Mouse (Mus musculus) lung, postnatal 0 days (tissue): ENCODE results near the gene Chrna10. TPM values are rescaled to one million over a fixed set of nuclear protein-coding genes. Genes with fewer than 3 reads are reported as not detected.

Experiments used
- ATAC-seq: fragments of 200-750 bp; cut with Nextera tagmentation; 2 replicates; pipeline ENCODE4 v1.8.0; 2017; ENCODE audit warnings: moderate library complexity
- DNase-seq: peaks from one replicate; pipeline ENCODE4 v3.0.0-alpha.2; 2016; ENCODE audit warnings: low spot score
- H3K27ac ChIP-seq: fragments of 300-500 bp; sonication (generic); 2 replicates; pipeline ENCODE4 v1.5.1; 2014; ENCODE audit warnings: antibody characterized with exemption, mild to moderate bottlenecking, low read length, mixed read lengths
- H3K27me3 ChIP-seq: fragments of 300-500 bp; sonication (generic); replicated peaks from 2 replicates; pipeline ENCODE4 v1.6.1; 2014; ENCODE audit warnings: low read length, mixed read lengths; ENCODE audit not compliant: insufficient read depth
- H3K36me3 ChIP-seq: fragments of 300-500 bp; sonication (generic); 2 replicates; pipeline ENCODE4 v1.6.1; 2014; ENCODE audit warnings: low read length, mixed read lengths; ENCODE audit not compliant: insufficient read depth
- H3K4me1 ChIP-seq: fragments of 300-500 bp; sonication (generic); 2 replicates; pipeline ENCODE4 v1.6.1; 2014; ENCODE audit warnings: antibody characterized with exemption, low read depth, low read length, mixed read lengths; ENCODE audit not compliant: insufficient read depth
- H3K4me2 ChIP-seq: fragments of 300-500 bp; sonication (generic); replicated peaks from 2 replicates; pipeline ENCODE4 v1.6.1; 2014; ENCODE audit warnings: low read depth, mild to moderate bottlenecking, low read length, moderate library complexity, mixed read lengths
- H3K4me3 ChIP-seq: fragments of 300-500 bp; sonication (generic); 2 replicates; pipeline ENCODE4 v1.5.1; 2014; ENCODE audit warnings: low read depth, low read length
- H3K9ac ChIP-seq: fragments of 300-500 bp; sonication (generic); replicated peaks from 2 replicates; pipeline ENCODE4 v1.6.1; 2014; ENCODE audit warnings: low read depth, mild to moderate bottlenecking
- H3K9me3 ChIP-seq: fragments of 300-500 bp; sonication (generic); 2 replicates; pipeline ENCODE4 v1.6.1; 2016; ENCODE audit warnings: low read length, mixed read lengths
- CTCF ChIP-seq: IDR thresholded peaks from 2 replicates; pipeline ENCODE4 v1.5.1; 2016; ENCODE audit warnings: antibody characterized with exemption, mild to moderate bottlenecking
- EP300 ChIP-seq: IDR thresholded peaks from 2 replicates; pipeline ENCODE4 v1.6.1; 2016; ENCODE audit warnings: antibody characterized with exemption, mild to moderate bottlenecking, control low read depth
- WGBS: fragments of 180-500 bp; shearing (Covaris S2); extraction: QIAGEN DNeasy Blood & Tissue Kit; methylation state at CpG from one replicate; pipeline ENCODE4 v1.1.7; 2014; 5-methylcytosine and 5-hydroxymethylcytosine counted together
- polyA plus RNA-seq: library from polyadenylated mRNA; unstranded; fragments of >200 nt; fragmentation: Nextera tagmentation; extraction: Ambion mirVana; gene quantifications from 2 replicates; pipeline ENCODE4 v1.2.1, GENCODE M21; 2015

The Chrna10 gene
- polyA plus RNA-seq, 1 experiment from 2014 or later: 0.36 TPM

GRCm38 (mm10) chr7:102099760-102100661, 16.6 kb downstream of the Chrna10 start:
- Histone ChIP-seq H3K4me2 (peak overlapping the region; percentile 71), H3K36me3 (no peaks in the 10 kb centered on the region), H3K4me3 (peak overlapping the region; percentile 34), H3K27me3 (no peaks in the 10 kb centered on the region), H3K9ac (no peak overlapping the region), H3K4me1 (peaks cover 10% of the 10 kb centered on the region; the same call in 1 of the 2 replicates), H3K27ac (no peak overlapping the region), H3K9me3 (no peaks in the 10 kb centered on the region)
- peak; percentile 85 for DNase-seq
- no peak for TF ChIP-seq EP300
- no peak for TF ChIP-seq CTCF
- peak; percentile 88 for ATAC-seq
- 7% methylated on average over 30 of the region's 30 CpGs for WGBS

GRCm38 (mm10) chr7:102087336-102087735, 29.3 kb downstream of the Chrna10 start:
- TF ChIP-seq CTCF (no peak), EP300 (no peak)
- 76% methylated on average over 4 of the region's 4 CpGs for WGBS

GRCm38 (mm10) chr7:102084041-102084696, 32.5 kb downstream of the Chrna10 start:
- no peak for ATAC-seq
- no peak overlapping the region for H3K4me3 ChIP-seq
- no peaks in the 10 kb centered on the region for H3K27me3 ChIP-seq
- H3K4me2 ChIP-seq: no peak overlapping the region
- H3K9ac ChIP-seq: no peak overlapping the region
- H3K36me3 ChIP-seq: peaks cover 11% of the 10 kb centered on the region; the same call in 1 of the 2 replicates
- WGBS: 86% methylated on average over 24 of the region's 26 CpGs
- H3K9me3 ChIP-seq: no peaks in the 10 kb centered on the region
- TF ChIP-seq CTCF (no peak), EP300 (no peak)
- no peak for DNase-seq
- no peak overlapping the region for H3K27ac ChIP-seq
- H3K4me1 ChIP-seq: no peaks in the 10 kb centered on the region

More at GRCm38 (mm10) chr7:102087336-102087735, 29.3 kb downstream of the Chrna10 start:
- no peak for DNase-seq
- Histone ChIP-seq H3K9ac (no peak overlapping the region), H3K27ac (no peak overlapping the region), H3K36me3 (peaks cover under 1% of the 10 kb centered on the region; the same call in 1 of the 2 replicates), H3K4me1 (no peaks in the 10 kb centered on the region), H3K4me3 (no peak overlapping the region), H3K9me3 (no peaks in the 10 kb centered on the region), H3K27me3 (no peaks in the 10 kb centered on the region), H3K4me2 (no peak overlapping the region)
- ATAC-seq: no peak

GRCm38 (mm10) chr7:102082816-102083215, 33.8 kb downstream of the Chrna10 start, which contains the start of gene Trpc2:
Gene Trpc2 (plus strand): TSS chr7:102083116.
- H3K9ac ChIP-seq: no peak within 1 kb of the TSS
- no peak for ATAC-seq
- 80% methylated on average over 5 of the region's 5 CpGs for WGBS

GRCm38 (mm10) chr7:102081784-102082183, 34.8 kb downstream of the Chrna10 start:
- Histone ChIP-seq H3K27me3 (no peaks in the 10 kb centered on the region), H3K36me3 (peaks cover 17% of the 10 kb centered on the region), H3K4me1 (no peaks in the 10 kb centered on the region), H3K4me2 (no peak overlapping the region), H3K9ac (no peak overlapping the region), H3K9me3 (no peaks in the 10 kb centered on the region), H3K27ac (no peak overlapping the region), H3K4me3 (no peak overlapping the region)
- no peak for DNase-seq
- 90% methylated on average over 5 of the region's 5 CpGs for WGBS
- ATAC-seq: no peak
- no peak for TF ChIP-seq EP300
- TF ChIP-seq CTCF: no peak

More at GRCm38 (mm10) chr7:102082816-102083215, 33.8 kb downstream of the Chrna10 start, which contains the start of gene Trpc2:
- no peak for DNase-seq
- no peak within 1 kb of the TSS for H3K4me2 ChIP-seq
- H3K4me1 ChIP-seq: no peaks in the 10 kb centered on the region
- no peaks in the 10 kb centered on the region for H3K9me3 ChIP-seq
- H3K27ac ChIP-seq: no peak within 1 kb of the TSS
- no peaks in the 10 kb centered on the region for H3K27me3 ChIP-seq
- no peak within 1 kb of the TSS for H3K4me3 ChIP-seq
- peaks cover 17% of the 10 kb centered on the region for H3K36me3 ChIP-seq
- TF ChIP-seq CTCF (no peak), EP300 (no peak)

- peaks cover 24% of the 10 kb centered on the region for H3K36me3 ChIP-seq
- DNase-seq (no peak), ATAC-seq (no peak)
- no peak overlapping the region for H3K4me2 ChIP-seq
- no peaks in the 10 kb centered on the region for H3K4me1 ChIP-seq
- 62% methylated on average over 8 of the region's 8 CpGs for WGBS
- no peaks in the 10 kb centered on the region for H3K9me3 ChIP-seq
- H3K27me3 ChIP-seq: no peaks in the 10 kb centered on the region
- H3K4me3 ChIP-seq: no peak overlapping the region
- no peak overlapping the region for H3K27ac ChIP-seq
- H3K9ac ChIP-seq: no peak overlapping the region
- TF ChIP-seq CTCF: no peak
- TF ChIP-seq EP300: no peak
These were observed 36.3 kb downstream of the Chrna10 start for GRCm38 (mm10) chr7:102080311-102080710.
